Comparison of ENCODE assay signal across 28 mouse cellular contexts in the genomic region with DNA sequence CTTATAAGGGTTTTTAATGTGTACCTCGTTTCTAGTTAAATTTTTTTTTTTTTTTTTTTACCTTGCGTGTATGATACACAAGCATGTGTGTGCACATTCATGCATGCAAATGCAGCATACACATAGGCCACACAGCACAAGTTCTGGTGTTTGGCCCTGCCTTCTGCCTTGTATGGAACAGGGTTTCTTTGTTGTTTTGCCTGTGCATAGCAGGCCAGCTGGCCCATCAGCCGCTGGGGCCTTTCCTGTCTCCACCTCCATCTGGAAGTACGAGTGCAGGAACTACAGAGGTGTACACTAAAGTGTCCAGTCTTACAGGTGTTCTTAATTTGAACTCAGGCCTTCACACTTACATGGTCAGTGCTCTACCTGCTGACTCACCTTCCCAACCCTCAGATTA.
DNase-seq lines count a peak whose midpoint lies in the region; ATAC-seq and TF ChIP-seq lines count a peak whose summit lies in the region.
"Had no signal": no experiment of that assay in that cellular context is flagged by ENCODE, and none has a peak within 500 bp of the region (broad histone marks: within the 10 kb centered on the region; RNA-seq: fewer than 3 reads in every experiment).

No protein-coding gene starts in this region.

- 56% methylated on average over 4 of the region's 4 CpGs for WGBS in heart, adult 2 months
- 82% methylated on average over 4 of the region's 4 CpGs for WGBS in limb, embryonic 10.5 days
- 70% methylated on average over 4 of the region's 4 CpGs for WGBS in small intestine, adult 2 months

- no peak for TF ChIP-seq POLR2A in heart, adult 2 months (IDR thresholded peaks at IDR 0.05; ENCODE audit: insufficient read depth, low read depth, low read length)
- no peak for TF ChIP-seq POLR2A in small intestine, adult 2 months (IDR thresholded peaks at IDR 0.05; ENCODE audit: low read depth, low read length)

- no peak overlapping the region for H3K4me3 ChIP-seq in heart, adult 2 months
- H3K4me3 ChIP-seq in left cerebral cortex, adult 2 months = no peak overlapping the region
- H3K4me3 ChIP-seq in limb, embryonic 10.5 days = no peak overlapping the region
- H3K4me3 ChIP-seq in small intestine, adult 2 months (ENCODE audit: low read depth, low read length) = no peak overlapping the region
- H3K4me3 ChIP-seq: embryonic facial prominence, embryonic 10.5 days; embryonic facial prominence, embryonic 15.5 days; heart, embryonic 12.5 days; liver, embryonic 12.5 days; midbrain, embryonic 13.5 days; neural tube, embryonic 13.5 days had no signal

- TF ChIP-seq CTCF in heart, adult 2 months (IDR thresholded peaks at IDR 0.05) = no peak
- no peak for TF ChIP-seq CTCF in left cerebral cortex, adult 2 months (IDR thresholded peaks at IDR 0.05)
- TF ChIP-seq CTCF in small intestine, adult 2 months (IDR thresholded peaks at IDR 0.05; ENCODE audit: extremely low read depth, insufficient read length, insufficient replicate concordance, low read depth, low read length) = no peak

- peaks cover 5% of the 10 kb centered on the region for H3K79me2 ChIP-seq in heart, adult 2 months (replicated peaks; ENCODE audit: control insufficient read depth, insufficient read depth, low read length)

- H3K4me1 ChIP-seq in heart, adult 2 months (ENCODE audit: control insufficient read depth, insufficient read depth, low read length) = peaks cover 17% of the 10 kb centered on the region
- peaks cover 24% of the 10 kb centered on the region for H3K4me1 ChIP-seq in limb, embryonic 10.5 days
- H3K4me1 ChIP-seq in small intestine, adult 2 months (ENCODE audit: control insufficient read depth, insufficient read depth, insufficient read length, low read length) = peaks cover 17% of the 10 kb centered on the region; the same call in 1 of the 2 replicates

- H3K27ac ChIP-seq in heart, adult 2 months = peak overlapping the region; percentile 56
- H3K27ac ChIP-seq in left cerebral cortex, adult 2 months = peak overlapping the region; percentile 38; the same call in 1 of the 2 replicates
- H3K27ac ChIP-seq in limb, embryonic 10.5 days = peak overlapping the region; percentile 42; the same call in 1 of the 2 replicates
- H3K27ac ChIP-seq in small intestine, adult 2 months (ENCODE audit: insufficient read depth, low read depth, low read length) = peak overlapping the region; percentile 0; the same call in 1 of the 2 replicates
- H3K27ac ChIP-seq: embryonic facial prominence, embryonic 10.5 days; liver, embryonic 12.5 days; midbrain, embryonic 13.5 days; neural tube, embryonic 13.5 days had no signal

- TF ChIP-seq EP300 in heart, adult 2 months (IDR thresholded peaks at IDR 0.05; ENCODE audit: insufficient read depth, low read depth, low read length) = 0 out of 2 replicates have a peak, but pooled peaks have one; percentile 37

- H3K9me3 ChIP-seq in limb, embryonic 10.5 days (replicated peaks) = no peaks in the 10 kb centered on the region
- H3K9me3 ChIP-seq: embryonic facial prominence, embryonic 10.5 days; embryonic facial prominence, embryonic 15.5 days; heart, embryonic 12.5 days; liver, embryonic 12.5 days; midbrain, embryonic 13.5 days; neural tube, embryonic 13.5 days had no signal

- ATAC-seq in CD4-positive, CD25-positive, alpha-beta regulatory T cell, adult 4 months = no peak
- ATAC-seq: activated CD4-positive, CD25-positive, alpha-beta regulatory T cell, adult 4 months; forebrain, embryonic 16.5 days; hindbrain, embryonic 16.5 days; liver, embryonic 12.5 days; liver, postnatal 0 days; midbrain, embryonic 13.5 days had no signal

- intact Hi-C loops in heart, adult 2 months (cut with DNase I) = no loop called here
- intact Hi-C loops in heart, postnatal 25 days (cut with DNase I) = no loop called here
- intact Hi-C loops in left cerebral cortex, adult 2 months (cut with DNase I) = no loop called here
- intact Hi-C loops in left cerebral cortex, postnatal 4 days (cut with DNase I) = loop anchor here (5.0 kb wide), 1 partner anchor 291 kb away; no protein-coding TSS in a partner anchor

- peaks cover 14% of the 10 kb centered on the region for H3K36me3 ChIP-seq in heart, adult 2 months (ENCODE audit: control insufficient read depth, insufficient read depth, low read length)
- H3K36me3 ChIP-seq in limb, embryonic 10.5 days = peaks cover 9% of the 10 kb centered on the region
- H3K36me3 ChIP-seq in small intestine, adult 2 months (ENCODE audit: control insufficient read depth, insufficient read depth, low read length) = peaks cover 2% of the 10 kb centered on the region; the same call in 1 of the 2 replicates
- H3K36me3 ChIP-seq: embryonic facial prominence, embryonic 15.5 days; heart, embryonic 12.5 days; liver, embryonic 12.5 days; midbrain, embryonic 13.5 days had no signal

- no peak overlapping the region for H3K9ac ChIP-seq in heart, adult 2 months (ENCODE audit: low read depth, low read length)
- H3K9ac ChIP-seq: embryonic facial prominence, embryonic 15.5 days; heart, embryonic 12.5 days; liver, embryonic 12.5 days; liver, postnatal 0 days; midbrain, embryonic 13.5 days; neural tube, embryonic 13.5 days had no signal

- no peaks in the 10 kb centered on the region for H3K27me3 ChIP-seq in heart, adult 2 months (ENCODE audit: control insufficient read depth, insufficient read depth, low read length)
- H3K27me3 ChIP-seq in limb, embryonic 10.5 days (ENCODE audit: low read depth, poor library complexity, severe bottlenecking) = no peaks in the 10 kb centered on the region
- no peaks in the 10 kb centered on the region for H3K27me3 ChIP-seq in small intestine, adult 2 months (ENCODE audit: control insufficient read depth, insufficient read depth, low read length)
- H3K27me3 ChIP-seq: CH12.LX; embryonic facial prominence, embryonic 15.5 days; heart, embryonic 12.5 days; liver, embryonic 12.5 days; midbrain, embryonic 13.5 days; neural tube, embryonic 13.5 days had no signal

- DNase-seq in heart, adult 2 months = peak in 1 of 2 experiments; percentile 31
- no peak for DNase-seq in heart, postnatal 25 days (ENCODE audit: low spot score)
- no peak for DNase-seq in left cerebral cortex, adult 2 months (ENCODE audit: extremely low spot score in 1 of 2, low spot score in 2 of 2)
- no peak for DNase-seq in left cerebral cortex, postnatal 4 days
- DNase-seq in limb, embryonic 10.5 days (ENCODE audit: low spot score) = no peak
- DNase-seq: adrenal gland, adult 2 months; adrenal gland, postnatal 36 days; B cell, adult 2 months; cerebellum, adult 8-10 months; cerebellum, postnatal 25 days; gastrocnemius, postnatal 14 days; kidney, postnatal 14 days; liver, postnatal 0 days; lung, postnatal 36 days; right cerebral cortex, postnatal 4 days; thymus, postnatal 25 days had no signal

Comparison
In these comparisons a context has a peak if more than half of its experiments do, and no peak if none do; other contexts are left out.
1. H3K27ac ChIP-seq: peak in every context shown above with its lines; median percentile 56 in heart, adult 2 months; 42 in limb, embryonic 10.5 days; 38 in left cerebral cortex, adult 2 months; 0 in small intestine, adult 2 months.